Mouse (Mus musculus) bone marrow macrophage, adult 2 months (primary cell): ENCODE measurements around the gene Cbwd1. TPM values are rescaled to one million over a fixed set of nuclear protein-coding genes. Genes with fewer than 3 reads are reported as not detected.
A peak's percentile ranks its signal among the peaks of the same experiment; 100 is the strongest.

Experiments used
- H3K27ac ChIP-seq: 2 replicates; pipeline ENCODE4 v1.5.1; 2012; ENCODE audit warnings: low read depth, low read length; ENCODE audit not compliant: insufficient read depth
- H3K4me1 ChIP-seq: 2 replicates; pipeline ENCODE4 v1.6.1; 2012; ENCODE audit warnings: low read length; ENCODE audit not compliant: control insufficient read depth, insufficient read depth
- H3K4me3 ChIP-seq: 2 replicates; pipeline ENCODE4 v1.5.1; 2012; ENCODE audit warnings: mild to moderate bottlenecking, low read length, moderate library complexity; ENCODE audit not compliant: insufficient read depth
- CTCF ChIP-seq: IDR thresholded peaks from 2 replicates; pipeline ENCODE4 v1.5.1; 2012; ENCODE audit warnings: low read depth, mild to moderate bottlenecking, low read length, moderate library complexity
- POLR2A ChIP-seq: IDR thresholded peaks from 2 replicates; pipeline ENCODE4 v1.6.1; 2012; ENCODE audit warnings: mild to moderate bottlenecking, low read depth, low read length, borderline replicate concordance
- polyA plus RNA-seq: library from polyadenylated mRNA; stranded (reverse); fragments of >200 nt; gene quantifications from 2 replicates; pipeline ENCODE4 v1.2.4, GENCODE M21; 2012; ENCODE audit not compliant: missing spikeins, insufficient read depth, insufficient read length

Cbwd1 gene
- polyA plus RNA-seq, 1 experiment: 7.2 TPM

GRCm38 (mm10) chr19:24996815-24997704 is 35.6 kb upstream of the Cbwd1 start:
- TF ChIP-seq POLR2A: no peak
- peaks cover 54% of the 10 kb centered on the region for H3K4me1 ChIP-seq
- peak overlapping the region; percentile 66 for H3K27ac ChIP-seq
- no peak overlapping the region for H3K4me3 ChIP-seq

GRCm38 (mm10) chr19:24994900-24995299 is 33.5 kb upstream of the Cbwd1 start:
- peaks cover 63% of the 10 kb centered on the region for H3K4me1 ChIP-seq

GRCm38 (mm10) chr19:24993526-24993925 is 32.1 kb upstream of the Cbwd1 start:
- H3K4me1 ChIP-seq: peaks cover 65% of the 10 kb centered on the region
- H3K4me3 ChIP-seq: no peak overlapping the region
- no peak overlapping the region for H3K27ac ChIP-seq
- TF ChIP-seq CTCF: no peak
- TF ChIP-seq POLR2A: no peak

More at GRCm38 (mm10) chr19:24994900-24995299, 33.5 kb upstream of the Cbwd1 start:
- Histone ChIP-seq H3K4me3 (peak overlapping the region; percentile 31; the same call in 1 of the 2 replicates), H3K27ac (peak overlapping the region; percentile 77)
- TF ChIP-seq CTCF: no peak
- TF ChIP-seq POLR2A: no peak

- TF ChIP-seq CTCF (no peak), POLR2A (no peak)
- peaks cover 66% of the 10 kb centered on the region for H3K4me1 ChIP-seq
- H3K4me3 ChIP-seq: no peak overlapping the region
- H3K27ac ChIP-seq: peak overlapping the region; percentile 85
Observed at GRCm38 (mm10) chr19:24990138-24990822, 28.9 kb upstream of the Cbwd1 start.

- H3K4me3 ChIP-seq: no peak overlapping the region
- peaks cover 67% of the 10 kb centered on the region for H3K4me1 ChIP-seq
- no peak for TF ChIP-seq CTCF
- no peak for TF ChIP-seq POLR2A
- H3K27ac ChIP-seq: peak overlapping the region; percentile 95
Observed at GRCm38 (mm10) chr19:24988831-24989230, 27.4 kb upstream of the Cbwd1 start.

- Histone ChIP-seq H3K4me3 (no peak overlapping the region), H3K4me1 (peaks cover 57% of the 10 kb centered on the region), H3K27ac (peak overlapping the region; percentile 95)
- TF ChIP-seq POLR2A: no peak
- TF ChIP-seq CTCF: no peak
Observed at GRCm38 (mm10) chr19:24987355-24987754, 25.9 kb upstream of the Cbwd1 start.

GRCm38 (mm10) chr19:24985045-24985444 is 23.6 kb upstream of the Cbwd1 start:
- Histone ChIP-seq H3K4me1 (peaks cover 58% of the 10 kb centered on the region), H3K4me3 (no peak overlapping the region), H3K27ac (no peak overlapping the region)
- TF ChIP-seq CTCF (no peak), POLR2A (no peak)

GRCm38 (mm10) chr19:24983857-24984498 is 22.6 kb upstream of the Cbwd1 start:
- Histone ChIP-seq H3K4me3 (no peak overlapping the region), H3K4me1 (peaks cover 66% of the 10 kb centered on the region), H3K27ac (no peak overlapping the region)
- no peak for TF ChIP-seq POLR2A
- TF ChIP-seq CTCF: no peak

GRCm38 (mm10) chr19:24983050-24983449 is 21.6 kb upstream of the Cbwd1 start:
- TF ChIP-seq POLR2A: no peak
- TF ChIP-seq CTCF: no peak
- Histone ChIP-seq H3K27ac (no peak overlapping the region), H3K4me3 (no peak overlapping the region), H3K4me1 (peaks cover 60% of the 10 kb centered on the region)
